Mouse (Mus musculus) bone marrow, adult 2 months (tissue): Measurements from ENCODE around the gene Tnip2.

Source experiments
- CTCF ChIP-seq: fragments of 200-500 bp; IDR thresholded peaks from 2 replicates; pipeline ENCODE4 v1.5.1; 2011; ENCODE audit warnings: low read length, control low read depth; ENCODE audit not compliant: control insufficient read depth, insufficient read depth
- POLR2A ChIP-seq: fragments of 200-500 bp; IDR thresholded peaks from 2 replicates; pipeline ENCODE4 v1.6.1; 2011; ENCODE audit warnings: low read depth, mild to moderate bottlenecking, control low read depth, low read length, borderline replicate concordance; ENCODE audit not compliant: control insufficient read depth

GRCm38 (mm10) chr5:34468039-34468775 lies 45.6 kb downstream of the Tnip2 start:
- TF ChIP-seq CTCF, result no peak
- TF ChIP-seq POLR2A, result no peak
